Mouse (Mus musculus): ENCODE measurements around the gene Map3k7.

GRCm38 (mm10) chr4:32049824-32050223 lies 85.9 kb downstream of the Map3k7 start:
- TF ChIP-seq CTCF (IDR thresholded peaks at IDR 0.05; ENCODE audit: low read depth, low read length) (no peak), GATA1 (IDR thresholded peaks at IDR 0.05; ENCODE audit: borderline replicate concordance, low read length) (no peak), TAL1 (conservative IDR thresholded peaks at IDR 0.05; ENCODE audit: low read depth, low read length) (no peak)

All from G1E (cell line).